Mouse (Mus musculus) brain, embryonic 14.5 days (tissue): ENCODE measurements at regions not wholly inside any gene's neighbourhood (a gene's known extent, or its start where the extent isn't known, plus 50 kb on each side); places are given as distances from the start of the nearest gene placed in this dataset.

Experiments used
- CTCF ChIP-seq: fragments of 200-500 bp; IDR thresholded peaks from 2 replicates; pipeline ENCODE4 v1.5.1; 2012; ENCODE audit warnings: inconsistent platforms, mild to moderate bottlenecking, moderate library complexity, borderline replicate concordance; ENCODE audit not compliant: insufficient read depth, insufficient read length; ENCODE audit errors: extremely low read depth
- POLR2A ChIP-seq: fragments of 200-500 bp; IDR thresholded peaks from 2 replicates; pipeline ENCODE4 v1.6.1; 2012; ENCODE audit warnings: mild to moderate bottlenecking, inconsistent platforms, borderline replicate concordance; ENCODE audit not compliant: poor library complexity, insufficient read depth, insufficient read length, severe bottlenecking; ENCODE audit errors: extremely low read depth

- TF ChIP-seq CTCF (no peak), POLR2A (no peak)
These were observed 126.3 kb upstream of the Cd180 start for GRCm38 (mm10) chr13:102566846-102567572.
